Mouse (Mus musculus) forebrain, embryonic 14.5 days (tissue): ENCODE measurements around the gene Gm20388. TPM values are rescaled to one million over a fixed set of nuclear protein-coding genes. Genes with fewer than 3 reads are reported as not detected.
A peak's percentile ranks its signal among the peaks of the same experiment; 100 is the strongest.

Experiments
- ATAC-seq: fragments of 200-750 bp; cut with Nextera tagmentation; 2 replicates; pipeline ENCODE4 v1.8.0; 2017; ENCODE audit warnings: mild to moderate bottlenecking, moderate library complexity
- DNase-seq: peaks from one replicate; pipeline ENCODE4 v3.0.0-alpha.2; 2015; ENCODE audit warnings: low spot score
- H3K27ac ChIP-seq: fragments of 300-500 bp; sonication (generic); 2 replicates; pipeline ENCODE4 v1.5.1; 2014; ENCODE audit warnings: low read depth, mild to moderate bottlenecking, control low read depth, low read length, moderate library complexity
- H3K27me3 ChIP-seq: fragments of 300-500 bp; sonication (generic); replicated peaks from 2 replicates; pipeline ENCODE4 v1.6.1; 2014; ENCODE audit warnings: low read length, control low read depth, mixed read lengths; ENCODE audit not compliant: control insufficient read depth, insufficient read depth
- H3K36me3 ChIP-seq: fragments of 300-500 bp; sonication (generic); 2 replicates; pipeline ENCODE4 v1.6.1; 2014; ENCODE audit warnings: low read length, control low read depth; ENCODE audit not compliant: control insufficient read depth, insufficient read depth
- H3K4me1 ChIP-seq: fragments of 300-500 bp; sonication (generic); 2 replicates; pipeline ENCODE4 v1.6.1; 2014; ENCODE audit warnings: antibody characterized with exemption, low read length, control low read depth; ENCODE audit not compliant: control insufficient read depth, insufficient read depth
- H3K4me2 ChIP-seq: fragments of 300-500 bp; sonication (generic); 2 replicates; pipeline ENCODE4 v1.6.1; 2014; ENCODE audit warnings: mild to moderate bottlenecking, control low read depth, low read length
- H3K4me3 ChIP-seq: fragments of 300-500 bp; sonication (generic); 2 replicates; pipeline ENCODE4 v1.5.1; 2014; ENCODE audit warnings: low read depth, low read length, control low read depth
- H3K9ac ChIP-seq: fragments of 300-500 bp; sonication (generic); 2 replicates; pipeline ENCODE4 v1.6.1; 2014; ENCODE audit warnings: mild to moderate bottlenecking, low read length, control low read depth, moderate library complexity
- H3K9me3 ChIP-seq: fragments of 300-500 bp; sonication (generic); replicated peaks from 2 replicates; pipeline ENCODE4 v1.6.1; 2016; ENCODE audit warnings: low read length, control low read depth, mixed read lengths; ENCODE audit not compliant: control insufficient read depth
- WGBS: fragments of 180-500 bp; shearing (Covaris S2); extraction: QIAGEN DNeasy Blood & Tissue Kit; methylation state at CpG from one replicate; pipeline ENCODE4 v1.1.7; 2014; 5-methylcytosine and 5-hydroxymethylcytosine counted together
- polyA plus RNA-seq: library from polyadenylated mRNA; unstranded; fragments of >200 nt; fragmentation: Nextera tagmentation; extraction: Ambion mirVana; gene quantifications from 2 replicates; pipeline ENCODE4 v1.2.1, GENCODE M21; 2014

Gm20388 gene
- polyA plus RNA-seq, 1 experiment from 2014 or later = 7.4 TPM

DNA sequence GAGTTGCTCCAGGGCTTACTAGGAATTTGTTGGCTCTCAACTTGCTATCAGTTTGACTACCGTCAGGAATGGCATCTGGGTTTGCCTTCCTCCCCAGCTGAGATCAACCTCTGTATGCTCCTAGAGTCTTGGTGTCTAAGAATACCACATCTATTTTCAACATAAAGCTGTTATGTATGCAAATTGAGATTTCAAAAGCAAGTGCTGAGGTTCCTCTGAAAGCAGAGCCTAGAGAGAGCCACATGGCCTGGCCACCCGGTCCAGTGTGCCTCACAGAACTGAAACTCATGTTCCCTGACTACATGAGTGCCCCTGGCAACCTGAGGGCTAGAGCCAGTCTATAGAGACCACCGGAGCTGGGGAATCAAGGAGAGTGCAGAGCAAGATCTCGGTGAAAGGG lies 2694.7 kb downstream of the Gm20388 start:
- 91% methylated on average over 4 of the region's 4 CpGs for WGBS
- DNase-seq (no peak), ATAC-seq (no peak)
- Histone ChIP-seq H3K9me3 (no peaks in the 10 kb centered on the region), H3K27me3 (no peaks in the 10 kb centered on the region), H3K36me3 (no peaks in the 10 kb centered on the region), H3K9ac (no peak overlapping the region), H3K4me1 (no peaks in the 10 kb centered on the region), H3K4me2 (no peak overlapping the region), H3K27ac (no peak overlapping the region), H3K4me3 (no peak overlapping the region)

DNA sequence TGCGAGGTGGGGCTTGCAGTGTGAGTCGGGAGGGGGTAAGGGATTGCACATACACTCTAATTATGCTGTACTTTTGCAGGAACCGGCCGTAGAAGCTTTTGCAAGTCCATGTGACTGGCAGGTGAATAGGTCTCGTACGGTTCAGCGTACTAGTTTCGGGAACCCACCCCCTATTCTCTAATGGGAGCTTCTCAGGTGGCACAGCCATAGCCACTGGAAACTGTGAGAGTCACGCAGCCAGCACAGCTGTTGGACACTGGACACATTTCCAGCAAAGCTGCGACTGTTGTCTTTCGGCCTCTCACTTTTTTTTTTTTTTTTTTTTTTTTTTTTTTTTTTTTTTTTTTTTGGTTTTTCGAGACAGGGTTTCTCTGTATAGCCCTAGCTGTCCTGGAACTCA lies 2696.2 kb downstream of the Gm20388 start:
- ATAC-seq (no peak), DNase-seq (no peak)
- Histone ChIP-seq H3K4me3 (no peak overlapping the region), H3K4me2 (no peak overlapping the region), H3K4me1 (peaks cover 5% of the 10 kb centered on the region), H3K9me3 (no peaks in the 10 kb centered on the region), H3K27me3 (no peaks in the 10 kb centered on the region), H3K9ac (no peak overlapping the region), H3K36me3 (no peaks in the 10 kb centered on the region), H3K27ac (no peak overlapping the region)
- WGBS = 79% methylated on average over 11 of the region's 12 CpGs

DNA sequence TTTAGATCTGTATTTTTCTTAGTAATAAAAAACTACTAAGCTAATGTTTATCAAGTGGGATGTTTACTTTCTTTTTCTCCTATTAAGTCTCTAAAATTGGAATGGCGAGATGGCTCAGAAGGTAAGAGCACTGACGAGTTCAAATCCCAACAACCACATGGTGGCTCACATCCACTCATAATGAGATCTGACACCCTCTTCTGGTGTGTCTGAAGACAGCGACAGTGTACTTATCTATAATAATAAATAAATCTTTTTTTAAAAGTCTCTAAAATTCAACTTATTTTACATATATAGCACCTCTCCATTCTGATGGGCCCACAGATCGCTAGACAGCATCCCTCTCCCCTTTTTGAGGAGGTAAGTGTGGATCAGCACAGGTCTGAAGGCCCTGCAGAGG lies 2699.6 kb downstream of the Gm20388 start:
- Histone ChIP-seq H3K27me3 (no peaks in the 10 kb centered on the region), H3K9ac (no peak overlapping the region), H3K4me1 (peaks cover 10% of the 10 kb centered on the region), H3K4me2 (peak overlapping the region; percentile 70), H3K4me3 (no peak overlapping the region), H3K36me3 (0 out of 2 replicates have a peak, but pooled peaks cover 4% of the 10 kb centered on the region), H3K9me3 (no peaks in the 10 kb centered on the region), H3K27ac (no peak overlapping the region)
- DNase-seq (no peak), ATAC-seq (no peak)
- 59% methylated on average over 4 of the region's 4 CpGs for WGBS

DNA sequence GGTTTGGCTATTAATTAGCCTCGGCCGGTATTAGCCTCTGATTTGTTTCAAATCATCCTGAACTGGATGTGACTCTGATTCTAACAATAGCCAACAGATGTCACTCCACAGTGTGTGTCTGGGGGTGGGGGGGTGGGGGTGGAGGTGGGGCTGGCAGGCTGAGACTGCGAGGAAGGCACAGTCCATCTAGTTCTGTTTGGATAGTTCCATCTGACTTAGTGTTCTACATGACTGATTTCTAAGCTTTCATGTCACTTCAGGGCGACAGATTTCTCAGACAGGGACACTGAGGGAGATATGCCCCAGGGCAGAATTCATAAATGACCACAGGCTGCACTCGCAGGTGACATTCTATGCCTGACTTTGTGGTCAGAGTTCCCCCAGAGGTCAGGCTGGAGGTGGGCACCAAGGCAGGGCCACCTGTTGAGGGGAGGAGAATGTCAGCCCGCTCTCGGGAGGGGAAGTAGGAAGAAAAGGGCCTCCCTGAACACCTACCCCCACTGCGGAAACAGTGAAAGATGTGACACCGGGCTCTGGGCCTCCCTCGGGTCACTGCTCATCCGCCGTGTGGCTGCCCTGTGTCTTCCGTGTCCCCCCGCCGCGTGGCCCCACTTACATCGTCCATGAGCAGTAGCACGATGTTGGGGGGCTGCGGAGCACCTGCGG lies 2700.1 kb downstream of the Gm20388 start:
- WGBS = 3% methylated on average over 20 of the region's 20 CpGs
- Histone ChIP-seq H3K27me3 (no peaks in the 10 kb centered on the region), H3K4me3 (peak overlapping the region; percentile 65), H3K36me3 (0 out of 2 replicates have a peak, but pooled peaks cover 4% of the 10 kb centered on the region), H3K4me2 (peak overlapping the region; percentile 70), H3K9me3 (no peaks in the 10 kb centered on the region), H3K27ac (peak overlapping the region; percentile 46), H3K9ac (peak overlapping the region; percentile 65), H3K4me1 (peaks cover 10% of the 10 kb centered on the region)
- peak; percentile 15 for DNase-seq
- no peak; the same call in 1 of the 2 replicates for ATAC-seq

DNA sequence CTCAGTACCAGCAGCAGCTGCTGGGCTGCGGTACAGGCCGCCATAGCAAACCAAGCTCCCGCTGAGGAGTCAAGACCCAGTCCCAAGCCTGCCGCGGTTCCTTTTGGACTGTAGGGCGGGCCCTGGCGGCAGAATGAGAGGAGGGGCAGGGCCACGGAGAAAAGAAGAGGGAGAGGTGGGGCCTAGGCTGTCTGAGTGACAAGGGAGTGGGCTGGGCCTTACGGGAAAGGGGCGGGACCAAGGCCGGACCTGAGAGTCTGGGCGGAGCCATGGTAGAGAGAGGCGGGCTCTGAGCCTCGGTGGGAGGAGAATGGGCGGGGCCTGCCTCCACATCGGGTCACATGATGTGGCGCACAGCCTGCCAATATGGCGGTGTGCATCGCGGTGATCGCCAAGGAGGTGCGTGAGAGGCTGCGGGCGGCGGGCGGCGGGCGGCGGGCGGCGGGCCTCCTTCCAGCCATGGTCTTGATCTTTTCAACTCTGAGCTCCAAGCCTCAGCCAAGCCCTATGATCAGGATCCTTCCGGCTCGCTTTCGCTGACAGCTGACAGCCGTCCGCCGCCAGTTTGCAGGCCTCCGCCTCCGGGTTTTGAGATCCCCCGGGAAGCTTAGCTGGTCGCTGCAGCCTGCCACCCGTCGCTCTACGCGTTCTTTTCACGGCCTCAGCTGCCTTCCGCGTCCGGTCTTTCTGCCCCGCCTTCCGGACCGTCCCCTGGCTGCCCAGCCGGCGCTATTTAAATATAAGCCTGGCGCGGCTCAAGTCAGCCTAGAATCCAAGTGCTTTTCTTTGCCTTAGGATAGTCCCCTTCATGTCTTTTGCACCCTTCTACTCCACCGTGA lies 2700.9 kb downstream of the Gm20388 start, which contains the start of the genes Galns and Trappc2l:
Gene Galns, minus strand, starts transcription at position 169 of the 839 bp plus-strand sequence.
Gene Trappc2l, plus strand, starts transcription at position 346 of the 839 bp plus-strand sequence.
- Histone ChIP-seq H3K9ac (peak within 1 kb of the TSS; percentile 79), H3K27ac (peak within 1 kb of the TSS; percentile 83), H3K9me3 (no peaks in the 10 kb centered on the region), H3K27me3 (no peaks in the 10 kb centered on the region), H3K4me2 (peak within 1 kb of the TSS; percentile 79), H3K36me3 (0 out of 2 replicates have a peak, but pooled peaks cover 4% of the 10 kb centered on the region), H3K4me1 (peaks cover 10% of the 10 kb centered on the region), H3K4me3 (peak within 1 kb of the TSS; percentile 65)
- ATAC-seq (peak; percentile 98), DNase-seq (peak; percentile 99)
- WGBS = 1% methylated on average over 48 of the region's 57 CpGs

DNA sequence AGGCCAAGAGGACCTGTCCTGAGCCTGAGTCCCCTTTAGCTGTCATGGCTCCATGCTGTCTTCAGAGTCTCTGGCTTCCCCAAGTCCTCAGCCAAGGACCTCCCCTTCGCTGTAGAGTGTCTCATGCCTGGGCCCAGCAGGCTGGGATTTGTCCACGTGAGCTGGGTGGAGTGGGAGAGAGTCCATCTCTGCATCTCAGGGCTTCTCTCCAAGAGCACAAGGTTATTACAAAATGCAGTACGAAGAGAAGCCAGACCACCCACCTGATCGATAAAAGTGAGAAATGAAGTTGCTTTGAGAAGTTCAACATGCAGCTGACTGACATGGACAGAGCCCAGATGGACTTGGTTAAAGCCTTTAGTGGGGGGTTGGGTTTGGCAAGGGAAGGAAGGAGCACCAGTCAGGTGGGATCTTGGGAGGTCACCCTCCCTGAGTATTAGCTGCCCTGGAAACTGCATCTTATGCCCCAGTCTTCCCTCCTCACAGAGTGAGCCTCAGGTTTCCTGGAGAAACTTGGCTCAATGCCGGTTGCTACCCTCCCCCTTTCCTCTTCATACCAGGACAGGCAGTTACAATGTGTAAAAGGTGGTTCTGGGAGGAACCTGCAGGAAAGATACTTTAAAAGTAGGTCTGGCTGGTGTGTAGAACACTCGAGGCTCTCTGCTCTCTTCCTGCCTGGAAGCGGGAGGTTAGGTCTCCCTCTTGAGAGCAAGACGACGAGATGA lies 2705.7 kb downstream of the Gm20388 start:
- Histone ChIP-seq H3K4me2 (no peak overlapping the region), H3K4me1 (peaks cover 6% of the 10 kb centered on the region), H3K36me3 (0 out of 2 replicates have a peak, but pooled peaks cover 4% of the 10 kb centered on the region), H3K9me3 (no peaks in the 10 kb centered on the region), H3K9ac (no peak overlapping the region), H3K4me3 (no peak overlapping the region), H3K27me3 (no peaks in the 10 kb centered on the region), H3K27ac (no peak overlapping the region)
- ATAC-seq (no peak), DNase-seq (no peak)
- WGBS = 69% methylated on average over 9 of the region's 9 CpGs

DNA sequence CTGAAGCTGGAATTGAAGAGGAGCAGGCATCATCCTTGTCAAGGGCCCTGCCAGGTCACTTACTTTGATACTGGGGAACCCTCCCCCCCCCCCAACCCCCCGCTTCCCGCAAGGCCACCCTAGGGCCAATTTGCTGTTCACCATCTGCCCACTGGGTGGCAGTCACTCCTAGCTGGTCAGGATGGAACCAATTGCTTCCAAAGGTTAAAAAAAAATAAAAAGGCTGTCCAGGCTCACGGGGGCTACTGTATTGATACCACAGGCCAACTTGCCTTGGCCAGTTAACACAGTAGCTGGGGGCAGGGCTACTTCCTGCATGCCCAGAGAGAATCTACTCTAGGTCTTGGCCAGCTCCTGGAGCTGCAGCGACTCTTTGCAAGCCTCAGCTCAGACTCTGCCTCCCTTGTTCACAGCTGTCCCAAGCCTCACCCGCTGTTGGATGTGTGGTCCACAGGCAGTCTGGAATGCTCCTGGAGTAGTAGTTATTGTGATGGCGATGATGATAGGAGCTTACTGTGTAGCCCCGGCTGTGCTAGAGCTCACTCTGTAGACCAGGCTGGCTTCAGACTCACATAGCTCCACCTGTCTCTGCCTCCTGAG lies 2707.4 kb downstream of the Gm20388 start:
- Histone ChIP-seq H3K27me3 (no peaks in the 10 kb centered on the region), H3K9ac (no peak overlapping the region), H3K4me3 (no peak overlapping the region), H3K36me3 (0 out of 2 replicates have a peak, but pooled peaks cover 4% of the 10 kb centered on the region), H3K27ac (no peak overlapping the region), H3K4me2 (no peak overlapping the region), H3K9me3 (no peaks in the 10 kb centered on the region), H3K4me1 (no peaks in the 10 kb centered on the region)
- ATAC-seq (peak; percentile 45; the same call in 1 of the 2 replicates), DNase-seq (peak; percentile 88)
- 35% methylated on average over 5 of the region's 7 CpGs for WGBS

DNA sequence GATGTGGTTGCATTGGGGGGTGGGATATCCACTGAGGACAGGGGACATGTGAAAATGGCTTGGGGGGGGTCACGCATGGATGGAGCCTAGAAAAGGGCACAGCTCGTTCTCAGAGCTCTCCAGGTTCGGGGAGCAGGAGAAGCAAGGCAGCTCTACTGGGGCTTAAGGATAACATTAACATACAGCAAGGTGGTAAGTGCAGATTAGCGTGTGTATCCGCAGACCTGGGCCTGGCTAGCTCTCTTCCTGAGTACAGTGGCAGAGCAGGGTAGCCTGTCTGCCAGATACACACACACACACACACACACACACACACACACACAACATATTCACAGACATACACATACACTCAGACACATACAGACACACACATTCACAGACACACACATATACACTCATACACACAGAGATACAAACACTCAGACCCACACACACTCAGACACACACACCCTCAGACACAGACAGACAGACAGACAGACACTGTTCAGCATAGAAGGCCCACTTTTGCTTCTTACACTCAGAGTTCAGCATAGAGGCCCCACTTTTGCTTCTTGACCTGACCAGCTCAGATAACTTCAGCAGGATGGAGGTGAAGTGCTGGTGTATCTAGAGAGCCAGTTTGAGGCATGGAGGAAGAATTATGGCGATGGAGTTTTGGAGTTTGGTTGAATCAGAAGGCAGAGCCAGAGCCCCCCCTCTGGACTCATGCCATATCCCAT lies 2708.2 kb downstream of the Gm20388 start:
- Histone ChIP-seq H3K9me3 (no peaks in the 10 kb centered on the region), H3K4me2 (no peak overlapping the region), H3K27ac (no peak overlapping the region), H3K27me3 (no peaks in the 10 kb centered on the region), H3K9ac (no peak overlapping the region), H3K4me3 (no peak overlapping the region), H3K4me1 (no peaks in the 10 kb centered on the region), H3K36me3 (no peaks in the 10 kb centered on the region)
- 75% methylated on average over 6 of the region's 6 CpGs for WGBS
- no peak for DNase-seq
- no peak for ATAC-seq
